Mouse (Mus musculus) midbrain, embryonic 10.5 days (tissue): ENCODE measurements at regions not wholly inside any gene's neighbourhood (a gene's known extent, or its start where the extent isn't known, plus 50 kb on each side); places are given as distances from the start of the nearest gene placed in this dataset.

ENCODE experiments used
- DNase-seq: peaks from one replicate; pipeline ENCODE4 v3.0.0-alpha.2; 2017; ENCODE audit warnings: low spot score
- H3K27ac ChIP-seq: fragments of 300-500 bp; sonication (generic); replicated peaks from 2 replicates; pipeline ENCODE4 v1.5.1; 2016; ENCODE audit warnings: mild to moderate bottlenecking
- H3K27me3 ChIP-seq: fragments of 300-500 bp; sonication (generic); 2 replicates; pipeline ENCODE4 v1.6.1; 2016; ENCODE audit warnings: low read depth, mild to moderate bottlenecking; ENCODE audit not compliant: poor library complexity, severe bottlenecking
- H3K36me3 ChIP-seq: fragments of 300-500 bp; sonication (generic); 2 replicates; pipeline ENCODE4 v1.6.1; 2016; ENCODE audit warnings: mild to moderate bottlenecking, moderate library complexity
- H3K4me1 ChIP-seq: fragments of 300-500 bp; sonication (generic); 2 replicates; pipeline ENCODE4 v1.6.1; 2016
- H3K4me3 ChIP-seq: fragments of 300-500 bp; sonication (generic); 2 replicates; pipeline ENCODE4 v1.5.1; 2016; ENCODE audit warnings: mild to moderate bottlenecking, moderate library complexity
- H3K9me3 ChIP-seq: fragments of 300-500 bp; sonication (generic); replicated peaks from 2 replicates; pipeline ENCODE4 v1.6.1; 2016; ENCODE audit warnings: mild to moderate bottlenecking
- WGBS: fragments of 180-500 bp; shearing (Covaris S2); methylation state at CpG from one replicate; pipeline ENCODE4 v1.1.7; 2016; 5-methylcytosine and 5-hydroxymethylcytosine counted together

DNA sequence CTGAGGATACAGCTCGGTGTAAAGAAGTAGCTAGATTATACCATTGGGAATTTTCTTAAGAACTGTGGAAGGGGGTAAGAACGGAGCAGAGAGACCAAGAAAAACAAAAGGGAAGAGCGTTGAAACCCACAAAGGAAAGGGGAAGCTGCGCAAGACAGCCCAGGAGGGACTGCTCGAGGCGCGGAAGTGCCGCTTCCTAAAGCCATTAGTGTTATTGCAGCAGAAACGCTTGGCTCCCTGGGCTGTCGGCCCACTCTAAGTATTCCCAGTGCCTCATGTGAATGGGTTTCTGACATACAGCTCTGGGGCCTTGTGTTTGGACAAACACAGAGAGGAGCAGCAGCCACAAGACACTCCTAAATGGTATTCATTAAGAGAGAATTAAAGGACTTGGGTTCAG lies 131.6 kb downstream of the Ets2 start:
- DNase-seq, result no peak
- no peaks in the 10 kb centered on the region for H3K36me3 ChIP-seq
- peaks cover 18% of the 10 kb centered on the region for H3K4me1 ChIP-seq
- H3K27me3 ChIP-seq, result no peaks in the 10 kb centered on the region
- H3K9me3 ChIP-seq, result no peaks in the 10 kb centered on the region
- H3K4me3 ChIP-seq, result no peak overlapping the region
- no peak overlapping the region for H3K27ac ChIP-seq
- 80% methylated on average over 10 of the region's 10 CpGs for WGBS

DNA sequence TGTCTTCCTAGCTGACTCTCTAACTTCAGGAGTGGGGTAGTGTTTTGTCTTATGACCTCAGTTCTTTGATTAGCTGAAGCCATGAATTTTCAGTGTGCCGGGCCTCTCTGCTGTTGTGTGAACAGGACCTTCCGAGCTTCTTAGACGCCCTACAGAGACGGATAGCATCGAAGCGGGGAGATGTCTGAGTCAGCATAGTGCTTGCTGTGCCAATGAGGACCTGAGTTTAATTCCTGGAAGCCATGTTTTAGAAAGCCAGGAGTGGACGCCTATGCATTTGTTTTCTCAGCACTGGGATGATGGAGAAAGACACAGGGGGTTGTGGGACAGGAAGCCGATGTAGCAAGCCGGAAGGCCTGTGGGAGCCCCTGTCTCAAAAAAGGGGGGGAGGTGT lies 130.5 kb downstream of the Ets2 start:
- peak overlapping the region; percentile 52 for H3K27ac ChIP-seq
- no peaks in the 10 kb centered on the region for H3K9me3 ChIP-seq
- no peaks in the 10 kb centered on the region for H3K27me3 ChIP-seq
- no peak for DNase-seq
- H3K36me3 ChIP-seq, result no peaks in the 10 kb centered on the region
- peaks cover 18% of the 10 kb centered on the region for H3K4me1 ChIP-seq
- no peak overlapping the region for H3K4me3 ChIP-seq
- WGBS, result 80% methylated on average over 9 of the region's 9 CpGs

GRCm38 (mm10) chr16:95831566-95832345 lies 129.9 kb downstream of the Ets2 start:
- H3K27ac ChIP-seq, result peak overlapping the region; percentile 52
- peaks cover 18% of the 10 kb centered on the region for H3K4me1 ChIP-seq
- no peak overlapping the region for H3K4me3 ChIP-seq
- H3K27me3 ChIP-seq, result no peaks in the 10 kb centered on the region
- H3K9me3 ChIP-seq, result no peaks in the 10 kb centered on the region
- no peaks in the 10 kb centered on the region for H3K36me3 ChIP-seq
- WGBS, result 67% methylated on average over 11 of the region's 11 CpGs
- no peak for DNase-seq

DNA sequence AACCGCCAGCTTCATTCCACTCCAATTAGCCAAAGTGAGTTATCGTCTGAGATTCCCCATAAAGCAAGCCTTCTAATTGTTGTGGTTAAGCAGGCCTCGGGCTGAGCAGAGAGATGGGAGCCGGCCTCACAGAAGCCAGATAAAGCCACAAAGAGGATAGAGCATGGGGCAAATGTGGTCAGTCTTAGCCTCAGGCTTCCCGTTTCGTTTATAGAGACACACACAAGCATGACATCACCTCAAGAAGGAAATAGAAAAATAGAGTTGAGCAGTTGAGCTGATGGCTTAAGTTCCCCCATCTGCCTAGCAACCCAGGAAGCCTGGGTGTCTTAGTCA lies 125.5 kb downstream of the Ets2 start:
- Histone ChIP-seq H3K27ac (no peak overlapping the region), H3K36me3 (no peaks in the 10 kb centered on the region), H3K4me3 (no peak overlapping the region), H3K9me3 (no peaks in the 10 kb centered on the region), H3K27me3 (no peaks in the 10 kb centered on the region), H3K4me1 (peaks cover 31% of the 10 kb centered on the region)
- no peak for DNase-seq
- WGBS, result 91% methylated on average over 6 of the region's 6 CpGs

DNA sequence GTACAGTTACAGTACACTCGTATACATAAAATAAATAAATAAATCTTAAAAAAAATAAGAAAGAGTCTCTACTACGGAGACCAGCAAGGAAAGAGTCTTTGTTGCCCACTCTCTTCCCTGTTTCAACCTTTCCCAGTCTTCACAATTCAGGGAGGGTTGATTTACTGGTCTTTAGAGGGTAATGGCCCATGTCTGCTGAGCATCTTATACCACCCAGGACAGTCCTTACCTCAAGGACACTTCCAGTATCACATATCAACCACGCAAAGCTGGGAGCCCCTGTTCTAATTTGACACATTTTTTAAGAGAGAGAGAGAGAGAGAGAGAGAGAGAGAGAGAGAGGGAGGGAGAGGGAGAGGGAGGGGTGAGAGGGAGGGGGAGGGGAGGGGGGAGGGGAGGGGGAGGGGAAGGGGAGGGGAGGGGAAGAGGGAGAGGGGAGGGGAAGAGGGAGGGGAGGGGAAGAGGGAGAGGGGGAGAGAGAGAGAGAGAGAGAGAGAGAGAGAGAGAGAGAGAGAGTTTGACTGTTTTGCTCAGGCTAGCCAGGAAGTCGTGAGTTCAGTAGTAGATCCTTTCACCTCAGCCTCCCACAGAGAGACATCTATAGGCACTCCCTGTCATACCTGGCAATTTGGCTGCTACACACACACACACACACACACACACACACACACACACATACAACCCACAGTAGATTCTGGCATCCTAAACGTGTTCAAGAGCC lies 125.0 kb downstream of the Ets2 start:
- Histone ChIP-seq H3K27me3 (no peaks in the 10 kb centered on the region), H3K27ac (no peak overlapping the region), H3K9me3 (no peaks in the 10 kb centered on the region), H3K4me1 (peaks cover 26% of the 10 kb centered on the region), H3K36me3 (no peaks in the 10 kb centered on the region), H3K4me3 (no peak overlapping the region)
- DNase-seq, result no peak
- 88% methylated on average over 5 of the region's 5 CpGs for WGBS

- 73% methylated on average over 5 of the region's 5 CpGs for WGBS
- no peak for DNase-seq
- no peak overlapping the region for H3K27ac ChIP-seq
Measured at GRCm38 (mm10) chr16:95825723-95826122, 123.8 kb downstream of the Ets2 start.

DNA sequence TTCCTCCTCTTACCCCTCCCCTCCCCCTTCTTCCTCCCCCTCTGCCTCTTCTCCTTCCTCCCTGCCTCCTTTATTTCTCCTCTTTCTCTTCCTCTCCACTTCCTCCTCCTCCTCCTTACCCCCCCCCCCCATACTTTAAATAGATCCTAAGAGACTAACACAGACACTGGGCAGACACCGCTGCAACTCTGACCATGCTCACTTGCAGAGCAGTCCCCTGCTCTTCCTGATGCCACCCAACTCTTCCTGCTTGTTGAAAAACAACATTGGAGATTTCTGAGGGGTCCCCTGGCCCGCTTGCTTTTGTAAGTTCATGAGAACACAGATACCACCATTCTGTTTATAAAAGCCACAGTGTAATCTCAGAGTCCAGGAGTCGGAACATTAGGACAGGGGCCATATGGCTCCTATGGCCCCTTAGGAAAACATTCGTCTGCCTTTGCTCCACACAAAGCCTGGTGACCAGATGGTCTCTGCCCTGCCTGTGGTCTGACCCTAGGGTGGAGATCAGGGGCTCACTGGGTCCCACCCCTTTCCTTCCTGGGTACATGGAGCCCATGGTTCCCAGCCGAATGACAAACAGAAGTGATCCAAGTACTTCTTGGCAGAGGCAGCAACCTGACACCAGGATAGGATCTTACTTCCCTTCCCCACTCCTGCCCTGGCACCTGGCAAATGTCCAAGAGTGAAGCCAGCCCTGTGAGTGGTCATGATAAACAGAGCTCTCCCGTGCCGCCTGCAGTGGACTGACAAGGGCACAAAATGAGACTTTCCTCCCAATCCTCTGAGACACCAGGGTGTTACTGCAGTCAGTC lies 123.1 kb downstream of the Ets2 start:
- Histone ChIP-seq H3K27me3 (no peaks in the 10 kb centered on the region), H3K4me3 (no peak overlapping the region), H3K9me3 (no peaks in the 10 kb centered on the region), H3K4me1 (peaks cover 19% of the 10 kb centered on the region), H3K36me3 (no peaks in the 10 kb centered on the region), H3K27ac (peak overlapping the region; percentile 72)
- peak; percentile 44 for DNase-seq
- 53% methylated on average over 7 of the region's 7 CpGs for WGBS

More at GRCm38 (mm10) chr16:95825723-95826122, 123.8 kb downstream of the Ets2 start:
- H3K4me3 ChIP-seq, result no peak overlapping the region
- peaks cover 19% of the 10 kb centered on the region for H3K4me1 ChIP-seq
- no peaks in the 10 kb centered on the region for H3K27me3 ChIP-seq
- no peaks in the 10 kb centered on the region for H3K9me3 ChIP-seq
- no peaks in the 10 kb centered on the region for H3K36me3 ChIP-seq

DNA sequence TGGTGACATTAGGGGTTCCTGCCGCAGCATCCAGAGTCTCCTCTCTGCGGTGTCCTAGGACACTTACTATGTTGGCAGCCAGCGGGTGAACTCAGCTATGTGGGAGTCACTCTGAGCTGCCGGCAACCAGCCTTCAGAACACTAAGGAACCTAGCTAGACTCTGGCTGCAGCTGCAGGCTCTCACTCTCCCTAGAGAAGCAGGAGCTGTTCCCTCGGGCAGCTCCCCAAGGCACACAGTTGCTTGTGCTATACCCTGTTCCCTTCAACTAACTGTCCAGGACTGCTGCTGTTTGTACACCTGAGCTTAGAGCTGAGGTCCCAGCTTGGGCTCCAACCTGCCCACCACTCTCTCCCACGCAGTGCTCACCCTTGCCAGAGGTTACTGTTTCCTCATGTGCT lies 121.9 kb downstream of the Ets2 start:
- no peaks in the 10 kb centered on the region for H3K9me3 ChIP-seq
- no peak overlapping the region for H3K4me3 ChIP-seq
- no peaks in the 10 kb centered on the region for H3K27me3 ChIP-seq
- 71% methylated on average over 6 of the region's 6 CpGs for WGBS
- H3K4me1 ChIP-seq, result peaks cover 19% of the 10 kb centered on the region
- H3K36me3 ChIP-seq, result no peaks in the 10 kb centered on the region
- no peak for DNase-seq
- peak overlapping the region; percentile 61; the same call in 1 of the 2 replicates for H3K27ac ChIP-seq

DNA sequence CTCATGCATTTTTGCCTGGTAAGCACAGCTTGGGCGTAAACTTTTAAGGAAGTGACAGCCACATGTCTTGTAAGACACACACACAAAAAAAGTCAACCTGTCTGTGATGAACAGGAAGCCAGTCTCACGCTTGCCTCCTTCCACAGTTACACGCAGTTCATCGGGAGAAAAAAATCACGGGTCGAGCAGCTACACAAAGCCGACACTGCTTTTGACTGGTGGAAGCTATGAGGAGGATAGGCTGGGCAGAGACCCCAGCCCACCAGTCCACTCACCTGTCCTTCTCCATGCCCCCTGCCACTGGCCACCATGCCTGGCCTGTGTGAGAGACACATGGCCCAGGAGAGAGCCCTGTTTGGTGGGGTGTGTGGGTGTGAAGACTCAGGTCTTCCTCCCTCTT lies 119.2 kb downstream of the Ets2 start:
- no peak for DNase-seq
- H3K4me1 ChIP-seq, result peaks cover 19% of the 10 kb centered on the region
- H3K9me3 ChIP-seq, result peaks cover 16% of the 10 kb centered on the region
- 89% methylated on average over 7 of the region's 7 CpGs for WGBS
- no peak overlapping the region for H3K27ac ChIP-seq
- H3K36me3 ChIP-seq, result no peaks in the 10 kb centered on the region
- H3K27me3 ChIP-seq, result no peaks in the 10 kb centered on the region
- H3K4me3 ChIP-seq, result no peak overlapping the region

- Histone ChIP-seq H3K4me3 (no peak overlapping the region), H3K27ac (no peak overlapping the region), H3K4me1 (peaks cover 18% of the 10 kb centered on the region), H3K9me3 (peaks cover 16% of the 10 kb centered on the region), H3K36me3 (no peaks in the 10 kb centered on the region), H3K27me3 (no peaks in the 10 kb centered on the region)
- WGBS, result 93% methylated on average over 8 of the region's 8 CpGs
- no peak for DNase-seq
Measured at GRCm38 (mm10) chr16:95820606-95821005, 118.7 kb downstream of the Ets2 start.

DNA sequence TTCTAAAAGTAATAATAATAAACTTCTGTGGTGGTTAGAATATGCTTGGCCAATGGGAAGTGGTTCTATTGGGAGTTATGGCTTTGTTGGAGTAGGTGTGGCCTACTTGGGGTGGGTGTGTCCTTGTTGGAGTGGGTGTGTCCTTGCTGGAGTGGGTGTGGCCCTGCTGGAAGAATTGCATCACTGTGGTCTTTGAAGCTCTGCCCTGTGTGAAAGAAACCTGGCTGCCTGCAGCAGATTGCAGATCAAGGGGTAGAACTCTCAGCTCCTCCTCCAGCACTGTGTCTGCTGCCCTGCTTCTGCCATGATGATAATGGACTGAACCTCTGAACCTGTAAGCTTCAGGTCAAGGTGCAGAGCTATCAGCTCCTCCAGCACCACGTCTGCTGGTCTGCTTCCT lies 118.1 kb downstream of the Ets2 start:
- H3K4me1 ChIP-seq, result peaks cover 14% of the 10 kb centered on the region
- no peak overlapping the region for H3K4me3 ChIP-seq
- H3K36me3 ChIP-seq, result no peaks in the 10 kb centered on the region
- H3K9me3 ChIP-seq, result peaks cover 16% of the 10 kb centered on the region
- no peak overlapping the region for H3K27ac ChIP-seq
- 79% methylated on average over 1 of the region's 1 CpGs for WGBS
- H3K27me3 ChIP-seq, result no peaks in the 10 kb centered on the region
- no peak for DNase-seq

DNA sequence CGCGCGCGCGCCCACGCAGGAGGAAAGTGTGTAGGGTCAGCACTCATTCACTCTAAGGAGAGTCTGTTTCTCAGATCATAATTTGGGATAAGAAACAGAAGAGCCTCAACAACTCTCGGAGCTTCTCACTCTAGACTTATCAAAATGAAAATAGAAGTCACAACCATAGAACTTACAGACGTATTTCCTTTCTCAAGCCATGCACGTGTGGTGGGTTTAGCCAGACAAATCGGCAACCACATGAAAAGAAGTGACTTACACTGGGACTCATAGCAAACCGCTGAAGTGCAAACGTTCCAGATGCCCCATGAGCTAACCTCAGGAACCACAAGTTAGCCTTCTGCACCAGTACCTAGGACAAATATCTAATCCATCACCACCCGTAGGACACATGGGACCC lies 114.1 kb downstream of the Ets2 start:
- Histone ChIP-seq H3K27me3 (no peaks in the 10 kb centered on the region), H3K4me1 (no peaks in the 10 kb centered on the region), H3K36me3 (no peaks in the 10 kb centered on the region), H3K9me3 (peaks cover 16% of the 10 kb centered on the region), H3K4me3 (no peak overlapping the region), H3K27ac (no peak overlapping the region)
- 95% methylated on average over 13 of the region's 13 CpGs for WGBS
- DNase-seq, result no peak
